Comparison of ENCODE assay signal across 14 mouse cellular contexts in genomic region chr8:13481089-13481554, GRCm38 (mm10). TPM values are rescaled to one million over a fixed set of nuclear protein-coding genes. Genes with fewer than 3 reads are reported as not detected.
A peak's percentile ranks its signal among the peaks of the same experiment; 100 is the strongest.
DNase-seq lines count a peak whose midpoint lies in the region; ATAC-seq and TF ChIP-seq lines count a peak whose summit lies in the region.
"Had no signal": no experiment of that assay in that cellular context is flagged by ENCODE, and none has a peak within 500 bp of the region (broad histone marks: within the 10 kb centered on the region; RNA-seq: fewer than 3 reads in every experiment).

No protein-coding gene starts in this region.

- TF ChIP-seq CTCF in kidney, adult 2 months (conservative IDR thresholded peaks at IDR 0.05; ENCODE audit: insufficient read depth, insufficient read length, low read depth, low read length) = no peak

- H3K36me3 ChIP-seq in kidney, adult 2 months (ENCODE audit: control insufficient read depth, insufficient read depth, low read length) = 0 out of 2 replicates have a peak, but pooled peaks cover 1% of the 10 kb centered on the region
- H3K36me3 ChIP-seq in kidney, embryonic 16.5 days (ENCODE audit: insufficient read depth, low read length) = no peaks in the 10 kb centered on the region
- no peaks in the 10 kb centered on the region for H3K36me3 ChIP-seq in midbrain, embryonic 11.5 days (ENCODE audit: control insufficient read depth, insufficient read depth, low read length)
- H3K36me3 ChIP-seq: embryonic facial prominence, embryonic 12.5 days had no signal

- no peak for TF ChIP-seq POLR2A in kidney, adult 2 months (IDR thresholded peaks at IDR 0.05; ENCODE audit: low read depth, low read length)

- intact Hi-C loops in gastrocnemius, postnatal 36 days (cut with DNase I) = no loop called here

- peak; percentile 81 for DNase-seq in kidney, adult 2 months
- DNase-seq in fat pad, adult 2 months (ENCODE audit: extremely low read depth, low read depth, low spot score) = peak; percentile 86
- peak; percentile 62 to 63 for DNase-seq in gastrocnemius, postnatal 36 days
- DNase-seq in lung, postnatal 14 days = peak; percentile 28
- DNase-seq in midbrain, embryonic 11.5 days (ENCODE audit: low spot score, missing footprints) = no peak
- DNase-seq: cerebellum, adult 9-10 months; layer of hippocampus, adult 9-11 months; thymus, postnatal 36 days had no signal

- no peak overlapping the region for H3K4me2 ChIP-seq in kidney, embryonic 16.5 days (replicated peaks; ENCODE audit: low read depth, low read length)
- no peak overlapping the region for H3K4me2 ChIP-seq in midbrain, embryonic 11.5 days
- H3K4me2 ChIP-seq: embryonic facial prominence, embryonic 12.5 days had no signal

- WGBS in kidney, adult 2 months = 60% methylated on average over 7 of the region's 7 CpGs
- WGBS in kidney, embryonic 16.5 days = 85% methylated on average over 7 of the region's 7 CpGs
- WGBS in midbrain, embryonic 11.5 days = 95% methylated on average over 7 of the region's 7 CpGs

- H3K9ac ChIP-seq in kidney, embryonic 16.5 days (replicated peaks; ENCODE audit: low read length) = no peak overlapping the region
- H3K9ac ChIP-seq in midbrain, embryonic 11.5 days (ENCODE audit: low read length) = no peak overlapping the region
- H3K9ac ChIP-seq: embryonic facial prominence, embryonic 12.5 days had no signal

- no peaks in the 10 kb centered on the region for H3K27me3 ChIP-seq in kidney, adult 2 months (replicated peaks; ENCODE audit: control insufficient read depth, insufficient read depth, low read length)
- no peaks in the 10 kb centered on the region for H3K27me3 ChIP-seq in kidney, embryonic 16.5 days (ENCODE audit: insufficient read depth, low read length)
- no peaks in the 10 kb centered on the region for H3K27me3 ChIP-seq in midbrain, embryonic 11.5 days (ENCODE audit: control insufficient read depth, insufficient read depth, low read length)
- H3K27me3 ChIP-seq: embryonic facial prominence, embryonic 12.5 days had no signal

- H3K27ac ChIP-seq in kidney, adult 2 months (ENCODE audit: insufficient read depth, low read depth, low read length) = peak overlapping the region; percentile 65
- H3K27ac ChIP-seq in kidney, embryonic 16.5 days (ENCODE audit: low read length) = no peak overlapping the region
- H3K27ac ChIP-seq in midbrain, embryonic 11.5 days (ENCODE audit: low read depth, low read length) = no peak overlapping the region
- H3K27ac ChIP-seq: embryonic facial prominence, embryonic 12.5 days had no signal

- no peak for ATAC-seq in kidney, embryonic 16.5 days (ENCODE audit: low FRiP score, low TSS enrichment)
- no peak for ATAC-seq in monocyte, adult 5-6 weeks (replicated peaks; ENCODE audit: insufficient number of reproducible peaks, low FRiP score, low TSS enrichment, poor library complexity, severe bottlenecking)
- ATAC-seq in midbrain, embryonic 11.5 days (ENCODE audit: low FRiP score) = no peak
- ATAC-seq: forebrain, embryonic 14.5 days had no signal

- no peaks in the 10 kb centered on the region for H3K9me3 ChIP-seq in kidney, embryonic 16.5 days (ENCODE audit: low read length)
- H3K9me3 ChIP-seq in midbrain, embryonic 11.5 days (ENCODE audit: control insufficient read depth, low read length) = no peaks in the 10 kb centered on the region
- H3K9me3 ChIP-seq: embryonic facial prominence, embryonic 12.5 days had no signal

- no peak overlapping the region for H3K4me3 ChIP-seq in kidney, adult 2 months (ENCODE audit: insufficient read depth, low read depth, low read length)
- no peak overlapping the region for H3K4me3 ChIP-seq in kidney, embryonic 16.5 days (ENCODE audit: low read length)
- H3K4me3 ChIP-seq in midbrain, embryonic 11.5 days (ENCODE audit: low read depth, low read length) = no peak overlapping the region
- H3K4me3 ChIP-seq: embryonic facial prominence, embryonic 12.5 days; myocyte had no signal

- H3K4me1 ChIP-seq in kidney, adult 2 months (ENCODE audit: control insufficient read depth, insufficient read depth, low read length) = peaks cover 24% of the 10 kb centered on the region; the same call in 1 of the 2 replicates
- no peaks in the 10 kb centered on the region for H3K4me1 ChIP-seq in kidney, embryonic 16.5 days (ENCODE audit: insufficient read depth, low read length)
- H3K4me1 ChIP-seq in midbrain, embryonic 11.5 days (ENCODE audit: control insufficient read depth, insufficient read depth, low read length) = no peaks in the 10 kb centered on the region
- H3K4me1 ChIP-seq: embryonic facial prominence, embryonic 12.5 days had no signal

RNA-seq across cellular contexts. Expression of gene Gas6, which starts 13.2 kb away (rescaled TPM):
- polyA plus RNA-seq in kidney, adult 2 months (2012; rRNA removed) = 461 and 486 TPM in 2 replicates
- 70.1 and 76.9 TPM in 2 replicates for polyA plus RNA-seq in kidney, embryonic 16.5 days (2015; fragmentation: Nextera tagmentation; extraction: Ambion mirVana)
- 10 to 100 TPM; 55.1 to 58.8 TPM for total RNA-seq in gastrocnemius, postnatal 36 days (2021)
- 0.29 TPM in 1 of 3 replicates, not detected in the others for total RNA-seq in monocyte, adult 5-6 weeks (2017)
- polyA plus RNA-seq in midbrain, embryonic 11.5 days (2014; fragmentation: Nextera tagmentation; extraction: Ambion mirVana) = 7.8 and 8.8 TPM in 2 replicates

RNA-seq across cellular contexts. Expression of gene Tmem255b, which starts 46.1 kb away (rescaled TPM):
- 1.3 and 1.8 TPM in 2 replicates for polyA plus RNA-seq in kidney, adult 2 months (2012; rRNA removed)
- 0.95 and 1.4 TPM in 2 replicates for polyA plus RNA-seq in kidney, embryonic 16.5 days (2015; fragmentation: Nextera tagmentation; extraction: Ambion mirVana)
- 1 to 10 TPM; 2.7 to 2.8 TPM for total RNA-seq in gastrocnemius, postnatal 36 days (2021)
- total RNA-seq in monocyte, adult 5-6 weeks (2017) = not detected in 3 replicates
- 0.17 and 0.29 TPM in 2 replicates for polyA plus RNA-seq in midbrain, embryonic 11.5 days (2014; fragmentation: Nextera tagmentation; extraction: Ambion mirVana)
- total RNA-seq: megakaryocyte, adult 5-6 weeks had no signal
- polyA plus RNA-seq: forebrain, embryonic 14.5 days; myocyte had no signal
